Mouse (Mus musculus) T-cell, adult 2 months (primary cell): ENCODE measurements around the gene Uchl1.

ENCODE experiments used
- DNase-seq: peaks from one replicate; pipeline ENCODE4 v3.0.0; 2022; ENCODE audit warnings: low spot score

The Uchl1 gene

DNA sequence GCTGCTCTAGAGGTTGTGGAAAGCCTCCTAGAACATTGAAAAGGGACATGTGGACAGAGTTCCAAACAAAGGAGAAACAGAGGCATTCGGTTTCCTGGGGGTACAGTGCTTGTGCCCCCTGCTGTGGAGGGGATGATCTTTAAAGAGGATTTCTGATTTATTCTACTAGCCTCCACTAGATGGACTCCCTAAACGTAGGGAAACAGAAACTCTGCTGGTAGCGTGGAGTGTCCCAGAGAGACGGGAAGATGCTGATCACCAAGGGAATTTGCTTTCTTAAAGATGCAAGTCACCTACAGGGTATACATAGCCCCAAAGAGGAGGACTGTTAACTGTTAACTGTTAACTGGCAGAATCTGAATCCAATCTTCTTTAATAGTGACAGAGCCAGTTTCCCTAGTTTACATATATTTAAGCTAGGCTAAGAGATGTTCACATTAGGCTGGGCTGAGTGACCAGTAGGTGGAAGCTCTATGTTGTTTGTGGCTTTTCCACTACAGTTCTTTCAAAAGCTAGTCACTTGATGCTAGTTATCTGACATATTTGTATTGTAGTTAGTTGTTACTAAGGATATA is 34.6 kb downstream of the Uchl1 start:
- DNase-seq = no peak

DNA sequence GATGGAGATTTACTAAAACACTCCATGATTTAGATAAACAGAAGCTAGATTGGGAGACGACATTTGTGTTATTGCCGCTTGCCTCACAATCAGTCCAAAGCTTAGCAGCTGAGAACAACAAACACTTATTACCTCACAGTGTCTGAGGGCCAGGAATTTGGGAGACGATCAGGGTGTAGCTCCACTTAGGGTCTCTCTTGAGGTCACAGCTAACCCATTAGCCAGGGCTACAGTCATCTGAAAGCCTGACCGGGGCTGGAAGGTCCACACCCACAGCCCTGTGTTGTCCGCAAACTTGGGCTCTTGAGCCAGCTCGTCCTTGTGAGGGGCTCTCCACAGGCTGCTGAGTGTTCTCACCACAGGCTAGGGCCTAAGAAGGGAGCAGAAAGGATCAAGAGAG is 36.9 kb downstream of the Uchl1 start:
- no peak for DNase-seq

DNA sequence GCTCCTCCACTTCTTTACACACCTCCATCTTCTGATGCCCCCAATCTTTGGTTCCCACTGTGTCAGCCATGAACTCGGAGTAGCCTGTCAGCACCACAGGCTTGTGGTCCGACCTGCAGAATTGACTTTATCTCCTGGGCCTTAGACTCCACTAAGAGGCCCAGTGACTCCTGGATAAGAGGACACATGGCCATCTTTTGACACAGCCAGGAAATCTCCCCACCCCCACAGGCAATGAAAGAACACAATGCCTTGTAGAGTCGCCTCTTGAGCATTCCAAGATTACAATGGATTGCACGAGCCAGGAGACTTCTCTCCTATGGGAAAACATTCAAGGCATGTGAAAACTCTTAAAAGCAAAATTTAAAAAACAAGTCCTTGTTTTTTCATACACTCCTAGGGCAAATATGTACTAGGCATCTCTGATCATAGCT is 39.6 kb downstream of the Uchl1 start:
- no peak for DNase-seq

DNA sequence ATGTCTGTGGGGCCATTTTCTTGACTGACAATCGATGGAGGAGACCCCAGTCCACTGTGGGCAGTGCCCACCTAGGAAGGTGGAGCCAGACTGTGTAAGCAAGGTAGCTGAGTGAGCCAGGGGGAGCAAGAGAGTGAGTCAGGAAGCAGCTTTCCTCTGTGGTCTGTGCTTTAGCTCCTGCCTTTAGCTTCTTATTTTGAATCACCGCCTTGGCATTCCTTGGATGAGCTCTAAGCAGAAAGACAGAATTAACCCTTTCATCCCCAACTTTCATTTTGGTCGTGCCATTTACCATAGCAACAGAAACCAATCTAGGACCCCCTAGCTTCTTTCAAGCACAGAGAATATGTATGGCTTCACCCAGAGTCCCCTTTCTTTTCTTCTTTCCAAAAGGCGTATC is 42.0 kb downstream of the Uchl1 start:
- DNase-seq = no peak

DNA sequence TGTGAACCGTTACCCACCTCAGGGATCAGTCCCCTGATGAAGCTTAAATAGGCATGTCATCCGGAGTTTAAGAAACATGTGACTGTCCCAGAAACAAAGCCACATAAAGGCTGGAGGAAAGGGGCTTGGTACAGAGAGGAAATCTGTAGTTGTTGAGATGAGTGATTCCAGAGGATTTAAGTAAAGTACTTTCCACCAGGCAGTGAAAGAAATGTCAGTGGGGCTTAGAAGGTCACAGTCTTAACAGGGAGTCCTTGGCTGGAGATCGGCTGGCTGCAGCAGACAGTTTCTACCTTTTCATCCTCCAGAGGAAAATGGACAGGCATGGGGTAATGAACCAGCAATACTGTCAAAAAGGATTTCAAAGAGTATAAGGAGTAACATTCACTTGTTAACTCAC is 42.5 kb downstream of the Uchl1 start:
- no peak for DNase-seq

DNA sequence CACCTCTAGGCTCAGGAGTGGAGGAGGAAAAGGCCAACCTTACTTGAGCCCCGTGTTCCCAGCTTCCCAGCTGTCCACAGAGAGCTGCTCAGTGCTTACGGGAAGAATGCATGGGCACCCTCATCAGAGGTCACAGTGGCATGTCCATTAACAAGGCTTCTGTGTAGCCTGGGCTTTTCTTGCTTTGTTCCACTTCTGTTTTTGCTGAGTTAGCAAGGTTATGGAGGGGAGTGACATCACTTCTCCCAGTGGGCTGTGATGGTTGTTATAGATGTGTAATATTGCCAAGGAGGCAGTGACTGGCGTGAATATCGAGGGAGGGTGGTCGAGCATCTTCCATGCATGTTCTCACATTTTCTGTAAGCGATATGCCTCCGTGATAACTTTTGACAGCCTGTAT is 43.0 kb downstream of the Uchl1 start:
- DNase-seq = no peak

DNA sequence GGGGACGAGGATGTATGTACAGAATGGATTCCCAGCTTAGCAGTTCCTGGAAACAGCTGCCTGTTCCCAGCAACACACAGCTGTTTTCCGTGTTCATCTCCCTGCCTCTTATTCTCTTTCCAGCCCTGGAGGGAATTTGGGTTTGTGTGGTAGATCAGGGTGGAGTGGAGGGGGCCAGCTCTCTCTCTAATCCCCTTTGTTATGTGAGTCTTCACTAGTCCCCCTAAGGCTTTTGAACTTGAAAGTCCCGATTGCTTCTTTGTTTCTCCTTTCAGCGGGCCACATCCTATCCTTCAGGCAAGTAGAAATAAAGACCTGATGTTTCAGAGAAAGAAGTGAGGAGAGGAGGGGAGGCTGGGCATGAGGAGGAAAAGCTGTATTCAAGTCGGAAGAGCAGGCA is 45.0 kb downstream of the Uchl1 start:
- DNase-seq = no peak

DNA sequence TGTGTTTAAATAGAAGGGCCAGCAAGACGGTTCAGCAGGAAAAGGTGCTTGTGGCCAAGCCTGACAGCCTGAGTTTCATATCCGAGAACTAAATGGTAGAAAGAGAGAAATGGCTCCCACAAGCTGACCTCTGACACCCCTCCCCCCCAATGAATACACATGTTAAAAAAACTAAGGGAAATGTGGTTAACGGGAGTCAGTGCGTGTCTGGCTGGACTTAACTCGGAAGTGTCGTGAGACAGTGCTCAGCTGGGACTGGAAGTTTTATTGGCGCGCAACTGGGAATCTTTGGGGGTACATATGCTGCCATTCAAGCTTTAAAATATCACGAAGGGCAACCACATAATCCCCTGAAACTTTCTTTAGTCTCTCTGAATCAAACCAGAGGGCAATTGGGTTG is 46.7 kb downstream of the Uchl1 start:
- no peak for DNase-seq

DNA sequence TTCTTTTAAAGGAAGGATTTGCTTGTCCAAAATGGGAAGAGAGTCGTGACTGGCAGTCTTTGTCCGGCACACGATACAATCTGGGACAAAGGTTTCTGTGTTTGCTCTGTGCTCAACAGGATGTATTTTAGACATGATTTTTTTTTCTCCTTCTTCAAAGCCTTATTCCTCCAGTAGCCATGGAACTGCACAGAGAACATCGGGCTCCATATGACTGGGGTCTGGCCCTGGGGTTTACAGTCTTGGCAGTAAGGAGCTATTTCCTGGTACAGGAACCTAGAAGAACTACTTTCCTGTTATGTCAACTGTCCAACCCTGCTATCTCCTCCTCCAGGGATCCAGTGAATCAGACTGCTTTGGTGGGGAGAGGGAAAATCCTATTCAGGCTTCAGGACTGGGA is 47.1 kb downstream of the Uchl1 start:
- DNase-seq = no peak

DNA sequence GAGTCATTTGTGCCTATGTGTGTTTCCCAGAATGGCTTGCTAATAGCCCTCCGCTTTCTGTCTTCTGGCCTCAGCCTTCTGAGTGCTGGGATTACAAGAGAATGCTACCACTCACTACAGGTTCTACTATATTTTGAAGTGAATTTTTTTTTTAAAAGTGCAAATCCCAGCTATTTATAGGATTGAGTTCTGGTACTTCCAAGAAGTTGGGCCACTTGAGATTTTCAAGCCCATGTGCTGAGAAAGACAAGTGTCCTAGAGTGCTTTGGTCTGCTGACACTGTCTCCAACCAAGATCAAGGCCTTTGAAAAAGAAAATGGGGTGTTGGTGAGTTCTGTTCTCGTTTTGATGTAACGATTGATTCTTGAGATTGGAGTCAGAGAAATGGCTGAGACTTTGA is 47.7 kb downstream of the Uchl1 start:
- DNase-seq = no peak

DNA sequence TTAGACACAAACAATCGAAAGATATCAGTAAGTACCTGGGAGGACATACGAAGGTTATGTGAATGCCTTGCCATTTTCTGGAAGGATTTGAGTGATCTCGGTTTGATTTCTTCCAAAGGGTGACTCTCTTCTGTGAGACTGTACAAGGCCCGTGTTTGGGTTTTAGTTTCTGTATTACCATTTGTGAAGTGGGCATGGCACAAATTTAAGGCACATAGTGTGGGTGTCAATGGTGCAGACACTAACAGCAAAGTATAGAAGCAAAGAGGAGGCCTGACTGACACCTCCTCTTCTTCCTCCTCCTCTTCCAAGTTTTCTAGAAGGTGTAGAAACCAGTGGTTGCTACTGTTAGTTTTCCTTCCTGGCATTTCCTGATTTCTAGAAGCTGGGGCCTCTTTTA is 53.4 kb downstream of the Uchl1 start:
- DNase-seq = no peak

DNA sequence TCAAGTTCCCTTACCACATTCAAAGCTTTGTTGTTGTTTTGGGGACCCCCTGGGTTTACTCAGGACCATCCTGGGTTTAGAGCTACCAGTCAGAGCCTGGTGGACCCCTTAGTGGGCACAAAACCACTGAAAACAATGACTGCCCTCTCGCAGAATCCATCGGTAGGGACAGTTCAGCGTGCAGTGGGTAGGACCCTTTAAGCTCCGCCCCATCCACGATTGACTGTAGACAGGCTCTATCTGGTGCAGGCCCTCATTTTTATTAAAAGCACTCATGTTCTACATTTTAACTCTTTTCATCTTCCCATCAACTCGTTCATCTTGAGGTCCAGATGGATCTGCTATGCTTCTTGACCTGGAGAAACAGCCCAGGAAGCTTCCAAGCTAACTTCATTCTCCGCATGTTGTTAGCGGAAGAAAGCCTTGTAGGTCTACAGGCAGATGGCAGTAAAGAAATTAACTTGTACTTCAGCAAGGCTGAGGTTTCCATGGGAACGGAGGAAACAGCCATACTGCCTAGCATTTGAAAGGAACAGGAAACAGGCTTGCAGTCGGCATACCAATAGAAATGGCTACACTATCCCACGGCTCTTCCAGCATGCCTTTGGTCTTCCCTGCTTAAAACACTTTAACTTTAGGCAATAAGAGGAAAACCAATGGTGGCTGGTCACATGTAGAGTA is 54.9 kb downstream of the Uchl1 start:
- no peak for DNase-seq

DNA sequence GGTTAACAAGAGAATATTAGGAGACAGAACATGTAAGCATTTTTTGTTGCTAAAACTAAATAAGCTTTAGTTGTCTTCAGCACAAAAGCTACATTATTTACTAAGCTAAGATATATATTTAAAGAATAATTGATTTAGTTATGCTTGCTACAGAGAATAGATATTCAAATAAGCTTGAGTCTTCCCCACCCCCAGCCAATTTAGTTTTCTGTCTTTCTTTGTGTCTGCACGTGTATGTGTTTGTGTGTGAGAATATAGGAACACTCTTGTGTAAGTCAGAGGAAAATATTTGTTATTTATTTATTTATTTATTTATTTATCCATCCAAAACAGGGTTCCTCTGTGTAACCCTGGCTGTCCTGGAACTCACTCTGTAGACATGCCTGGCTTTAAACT is 55.4 kb downstream of the Uchl1 start:
- DNase-seq = no peak

DNA sequence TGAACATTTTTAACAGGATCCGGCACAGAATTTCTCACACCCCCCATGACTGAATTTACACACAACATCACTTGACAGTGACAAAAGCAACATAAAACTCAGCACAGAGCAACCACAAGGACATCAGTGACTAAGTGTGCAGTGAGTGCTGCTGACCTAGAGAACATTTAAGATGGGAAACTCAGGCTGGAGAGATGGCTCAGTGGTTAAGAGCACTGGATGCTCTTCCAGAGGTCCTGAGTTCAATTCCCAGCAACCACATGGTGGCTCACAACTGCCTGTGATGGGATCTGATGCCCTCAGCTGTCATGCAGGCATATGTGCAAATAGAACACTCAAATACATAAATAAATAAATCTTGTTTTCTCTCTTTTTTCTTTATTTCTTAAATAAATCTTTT is 57.7 kb downstream of the Uchl1 start:
- no peak for DNase-seq
